Mouse (Mus musculus) thymus, postnatal 36 days (tissue): ENCODE data around the gene Cmpk1.
"Not testable (repeated sequence)": the region's sequence is repeated elsewhere in the genome, so short reads cannot be mapped to it uniquely, and the experiment has no call there.

Experiments
- DNase-seq, 2 experiments: peaks; one replicate each; pipeline ENCODE4 v3.0.0; 2022; ENCODE audit warnings: mixed read lengths in 2 of 2

Cmpk1 gene

DNA sequence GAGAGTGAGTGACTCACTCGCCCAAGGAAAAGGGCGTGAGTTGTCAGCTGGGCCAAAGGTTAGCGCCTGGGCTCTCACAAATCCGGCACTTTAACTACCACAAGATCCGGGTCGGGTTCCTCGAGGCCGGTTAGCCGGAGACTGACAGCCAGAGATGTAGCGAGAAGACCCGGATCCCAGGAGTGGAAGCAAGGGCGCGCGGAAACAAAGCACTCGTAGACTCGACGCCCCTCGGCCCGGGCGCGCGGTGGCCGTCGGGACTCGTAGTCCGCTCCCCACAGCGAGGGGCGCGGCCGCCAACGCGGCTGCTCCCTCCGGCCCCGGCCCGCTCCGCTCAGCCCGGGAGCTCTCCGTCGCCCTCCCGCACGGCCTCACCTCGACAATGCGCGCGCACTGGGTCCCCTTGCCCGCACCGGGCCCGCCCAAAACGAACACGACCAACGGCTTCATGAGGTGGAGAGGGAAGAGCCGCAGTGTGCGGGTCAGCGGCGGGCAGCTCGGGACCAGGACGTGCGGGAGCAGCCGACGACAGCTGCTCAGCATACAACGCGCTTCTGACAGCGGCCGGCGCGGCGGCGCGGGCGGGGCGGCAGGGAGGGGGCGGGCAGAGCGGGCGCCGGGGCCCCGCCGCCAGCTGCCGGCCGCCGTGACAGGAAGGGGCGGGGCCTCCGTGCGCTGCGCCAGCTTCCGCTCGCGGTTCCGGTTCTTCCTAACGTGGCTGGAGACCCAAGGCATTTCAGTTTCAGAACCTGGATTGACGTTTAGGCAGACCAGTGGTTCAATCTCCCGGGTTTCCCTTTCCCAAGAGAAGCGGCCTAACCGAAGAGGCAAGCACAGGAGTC lies at the start of gene Cmpk1:
Gene Cmpk1, minus strand, starts transcription at position 651 of the 842 bp plus-strand sequence.
- DNase-seq: peak; percentile 80 to 85

GRCm38 (mm10) chr4:115035043-115035442 lies 48.0 kb upstream of the Cmpk1 start:
- DNase-seq: no peak

GRCm38 (mm10) chr4:115019997-115020396 lies 33.0 kb upstream of the Cmpk1 start:
- no peak for DNase-seq

GRCm38 (mm10) chr4:115014276-115014675 lies 27.2 kb upstream of the Cmpk1 start:
- DNase-seq: no peak

DNA sequence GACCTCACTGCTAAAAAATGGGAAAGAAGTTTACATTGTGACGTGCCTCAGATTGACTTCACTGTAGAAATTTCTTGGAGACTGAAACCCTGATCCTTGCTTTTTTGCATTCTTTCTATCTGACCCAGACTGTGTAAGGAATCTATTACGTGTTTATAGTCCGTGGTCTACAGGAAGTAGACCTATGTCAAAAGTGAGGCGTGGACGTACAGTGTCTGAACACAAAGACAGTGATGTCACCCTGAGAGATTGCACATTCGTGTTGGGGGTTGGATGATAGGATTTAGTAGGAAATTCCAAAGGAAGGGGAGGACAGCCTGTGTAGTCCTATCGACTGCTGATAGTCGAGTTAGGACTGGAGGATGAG lies 13.4 kb upstream of the Cmpk1 start:
- no peak for DNase-seq

- peak; percentile 94 to 97 for DNase-seq
Measured at GRCm38 (mm10) chr4:114999773-115000428, 12.9 kb upstream of the Cmpk1 start, which contains the start of gene Stil. Gene Stil, plus strand, starts transcription at chr4:115000159.

- DNase-seq: no peak
Measured at GRCm38 (mm10) chr4:114999445-114999772, 12.4 kb upstream of the Cmpk1 start.

GRCm38 (mm10) chr4:114997051-114997450 lies 10.0 kb upstream of the Cmpk1 start:
- peak in 1 of 2 experiments; percentile 27 for DNase-seq

- DNase-seq: no peak
Measured at GRCm38 (mm10) chr4:114994218-114994617, 7.2 kb upstream of the Cmpk1 start.

- DNase-seq: no peak
Measured at GRCm38 (mm10) chr4:114986211-114986590, 840 bp downstream of the Cmpk1 start.

DNA sequence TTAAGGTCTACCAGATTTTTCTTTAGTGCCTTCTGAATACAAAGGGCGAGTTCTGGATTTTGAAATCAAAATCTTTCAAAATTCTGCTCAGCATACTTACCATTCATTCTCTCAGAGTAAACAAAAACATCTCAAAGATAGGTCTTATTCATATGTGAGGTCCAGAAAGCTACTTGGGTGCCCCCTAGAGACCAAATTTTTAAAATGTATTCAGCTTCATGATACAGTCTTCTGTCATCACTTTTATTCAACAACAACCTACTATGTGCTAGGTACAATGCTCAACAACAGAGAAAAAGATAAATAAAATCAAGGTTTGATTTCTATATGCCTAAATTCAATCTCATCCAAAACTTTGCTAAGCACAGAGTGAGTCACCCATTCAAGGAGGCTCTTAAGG lies 4.0 kb downstream of the Cmpk1 start:
- no peak for DNase-seq

DNA sequence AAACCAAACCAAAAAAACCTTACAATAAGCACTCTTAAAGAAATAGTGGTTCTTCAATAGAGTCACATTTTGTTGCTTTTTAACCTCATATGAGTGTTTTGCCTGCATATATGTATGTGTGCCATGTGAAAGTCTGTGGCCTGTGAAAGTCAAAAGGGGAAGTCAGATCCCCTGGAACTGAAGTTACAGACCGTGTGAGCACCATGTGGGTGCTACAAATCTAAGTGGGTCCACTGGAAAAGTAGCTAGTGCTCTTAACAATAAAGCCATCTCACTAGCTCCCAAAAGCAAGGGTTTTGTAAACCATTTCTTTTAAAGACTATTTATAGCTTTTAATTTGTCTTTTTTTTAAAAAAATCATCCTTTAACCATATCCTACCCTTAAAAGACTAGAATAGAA lies 4.4 kb downstream of the Cmpk1 start:
- no peak for DNase-seq

DNA sequence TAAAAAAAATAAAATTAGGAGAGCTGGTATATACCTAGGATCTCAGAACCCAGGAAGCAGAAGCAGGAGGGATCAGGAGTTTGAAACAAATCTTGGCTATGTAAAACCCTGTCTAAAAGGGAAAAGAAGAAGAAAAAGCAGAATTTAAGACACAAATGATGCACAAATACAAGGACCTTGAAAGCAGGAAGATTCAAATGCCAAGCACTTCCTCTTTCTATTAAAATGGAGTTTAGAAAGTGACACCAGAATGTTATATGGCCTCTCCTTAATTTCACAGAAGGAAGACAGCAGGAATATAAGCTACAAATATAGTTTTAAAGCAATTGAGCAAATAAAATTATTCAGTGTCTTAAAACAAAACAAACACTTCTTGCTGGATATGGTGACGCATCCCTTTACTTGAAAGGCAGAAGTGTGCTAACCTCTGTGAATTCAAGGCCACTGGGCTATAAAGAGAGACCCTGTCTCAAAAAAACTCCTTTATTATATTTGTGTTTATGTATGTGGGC lies 13.8 kb downstream of the Cmpk1 start:
- DNase-seq: no peak

- no peak for DNase-seq
Measured at GRCm38 (mm10) chr4:114970736-114971135, 16.3 kb downstream of the Cmpk1 start.

DNA sequence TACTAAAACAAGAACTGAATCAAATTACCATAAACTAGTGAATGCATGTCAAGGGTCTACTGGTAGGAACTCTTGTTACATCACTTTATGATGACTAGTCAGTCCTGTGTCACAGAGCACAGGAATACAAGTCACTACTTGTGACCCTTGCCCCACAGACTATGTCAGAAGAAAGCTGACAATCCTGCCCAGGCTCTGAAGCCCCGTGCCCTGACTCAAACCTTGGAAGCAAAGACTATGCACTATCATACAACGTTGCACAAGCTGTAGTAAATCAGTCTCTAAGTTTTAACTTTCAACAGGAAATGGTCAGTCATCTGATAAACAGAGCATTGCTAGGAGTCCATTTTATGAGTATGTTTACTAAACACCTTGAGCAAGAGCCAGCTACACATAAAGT lies 26.2 kb downstream of the Cmpk1 start:
- DNase-seq: not testable (repeated sequence)

GRCm38 (mm10) chr4:114959533-114959932 lies 27.5 kb downstream of the Cmpk1 start:
- DNase-seq: no peak

DNA sequence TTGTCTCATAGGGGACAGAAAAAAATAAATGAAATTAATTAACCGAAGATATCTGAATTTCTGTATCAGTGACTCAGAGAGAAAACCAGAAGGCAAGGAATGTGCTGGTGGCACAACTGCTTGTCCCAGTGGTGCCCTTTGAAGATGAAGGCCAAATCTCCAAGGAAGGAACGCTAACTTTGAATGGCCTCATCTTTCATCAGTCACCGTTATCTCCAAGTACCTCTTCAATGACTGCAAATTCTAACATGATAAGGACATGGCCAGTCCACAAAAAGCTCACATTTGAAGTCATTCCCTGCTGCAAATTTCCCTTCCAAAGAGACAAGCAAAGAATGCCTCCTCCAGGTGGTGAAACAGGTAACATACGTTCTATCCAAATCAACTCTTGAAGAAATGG lies 28.3 kb downstream of the Cmpk1 start:
- no peak for DNase-seq

GRCm38 (mm10) chr4:114958231-114958630 lies 28.8 kb downstream of the Cmpk1 start:
- DNase-seq: no peak

DNA sequence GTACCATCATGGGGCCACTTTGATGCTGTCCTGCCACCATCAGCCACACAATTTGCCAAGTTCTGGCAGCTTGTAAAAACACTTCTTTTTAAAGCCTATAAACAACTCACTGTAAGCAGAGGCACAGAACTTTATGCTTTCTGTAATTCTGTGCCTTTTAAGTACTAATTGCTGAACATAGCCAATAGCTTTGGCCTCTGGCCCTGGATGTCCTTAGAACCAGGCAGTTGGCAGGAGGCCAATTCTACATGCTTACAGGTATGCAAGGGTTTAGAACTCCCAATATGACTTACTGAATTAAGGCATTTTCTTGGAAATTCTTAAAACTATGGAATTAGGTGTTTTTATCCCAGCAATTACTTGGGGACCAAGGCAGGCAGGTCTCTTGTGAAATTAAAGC lies 29.6 kb downstream of the Cmpk1 start:
- no peak for DNase-seq

GRCm38 (mm10) chr4:114953172-114953571 lies 33.9 kb downstream of the Cmpk1 start:
- DNase-seq: no peak

DNA sequence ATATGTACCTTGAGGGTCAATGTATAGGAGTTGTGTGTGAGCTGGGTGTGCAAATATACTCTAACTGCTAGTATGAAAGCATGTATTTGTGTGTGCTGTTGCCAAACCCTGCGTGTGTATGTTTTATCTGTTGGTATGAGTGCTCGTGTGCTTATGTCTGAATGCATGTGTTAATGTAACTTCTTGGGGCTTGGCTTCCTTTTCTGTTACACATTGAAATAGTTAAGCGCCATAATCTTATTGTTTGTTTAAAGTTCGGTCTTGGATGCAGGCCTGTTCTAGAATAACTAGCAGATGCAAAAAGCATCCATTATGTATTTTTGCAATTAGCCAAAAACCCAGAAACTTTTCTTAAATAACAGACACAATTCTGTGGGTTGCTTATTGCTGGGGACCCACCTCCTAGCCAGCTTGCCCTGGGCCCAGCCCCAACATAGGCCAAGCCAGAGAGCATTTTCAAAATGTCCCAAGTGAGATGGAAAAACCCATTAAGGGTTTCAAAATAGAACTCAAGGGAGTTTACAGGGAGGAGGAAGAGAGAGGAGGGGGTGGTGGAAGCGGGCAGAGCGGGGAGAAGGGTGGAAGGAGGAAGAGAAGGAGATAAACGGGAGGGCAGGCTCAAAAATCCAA lies 39.1 kb downstream of the Cmpk1 start:
- no peak for DNase-seq

- DNase-seq: peak; percentile 49 to 63
Measured at GRCm38 (mm10) chr4:114947395-114947794, 39.6 kb downstream of the Cmpk1 start.

GRCm38 (mm10) chr4:114946416-114946815 lies 40.6 kb downstream of the Cmpk1 start:
- no peak for DNase-seq

DNA sequence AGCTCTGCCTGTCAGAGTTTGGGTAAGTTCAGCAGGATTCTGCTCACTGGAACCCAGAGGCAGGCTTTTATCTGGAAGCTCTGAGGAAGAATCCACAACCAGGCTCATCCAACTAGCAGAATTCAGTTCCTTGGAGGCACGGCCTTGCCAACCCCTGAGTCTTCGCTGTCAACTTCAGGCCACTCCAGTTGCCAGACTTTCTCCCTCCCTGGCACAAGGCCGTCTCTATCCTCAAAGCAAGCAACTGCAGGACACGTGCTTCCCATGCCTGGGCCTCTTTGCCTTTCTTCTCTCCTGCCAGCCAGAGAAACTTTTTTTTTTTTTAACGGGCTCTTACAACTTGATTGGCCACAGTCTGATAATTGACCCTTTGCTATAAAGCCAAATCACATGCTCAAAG lies 42.0 kb downstream of the Cmpk1 start:
- DNase-seq: no peak
